Mouse (Mus musculus) heart, embryonic 16.5 days (tissue): Measurements from ENCODE around the gene Tceal1. TPM values are rescaled to one million over a fixed set of nuclear protein-coding genes. Genes with fewer than 3 reads are reported as not detected.

Experiments
- ATAC-seq: fragments of 200-750 bp; cut with Nextera tagmentation; replicated peaks from 2 replicates; pipeline ENCODE4 v1.8.0; 2017; ENCODE audit warnings: moderate number of reproducible peaks; ENCODE audit not compliant: insufficient read depth, low FRiP score; ENCODE audit errors: extremely low read depth
- H3K27ac ChIP-seq: fragments of 300-500 bp; sonication (generic); 2 replicates; pipeline ENCODE4 v1.5.1; 2014; ENCODE audit warnings: mild to moderate bottlenecking, low read length, control low read depth, moderate library complexity
- H3K27me3 ChIP-seq: fragments of 300-500 bp; sonication (generic); 2 replicates; pipeline ENCODE4 v1.6.1; 2014; ENCODE audit warnings: low read length, mixed read lengths; ENCODE audit not compliant: control insufficient read depth, insufficient read depth
- H3K36me3 ChIP-seq: fragments of 300-500 bp; sonication (generic); 2 replicates; pipeline ENCODE4 v1.6.1; 2014; ENCODE audit not compliant: control insufficient read depth, insufficient read depth
- H3K4me1 ChIP-seq: fragments of 300-500 bp; sonication (generic); 2 replicates; pipeline ENCODE4 v1.6.1; 2014; ENCODE audit warnings: low read length, mixed read lengths; ENCODE audit not compliant: control insufficient read depth, insufficient read depth
- H3K4me2 ChIP-seq: fragments of 300-500 bp; sonication (generic); 2 replicates; pipeline ENCODE4 v1.6.1; 2014; ENCODE audit warnings: low read depth, mild to moderate bottlenecking, control low read depth, low read length
- H3K4me3 ChIP-seq: fragments of 300-500 bp; sonication (generic); 2 replicates; pipeline ENCODE4 v1.5.1; 2014; ENCODE audit warnings: mild to moderate bottlenecking, control low read depth, low read length
- H3K9ac ChIP-seq: fragments of 300-500 bp; sonication (generic); 2 replicates; pipeline ENCODE4 v1.6.1; 2014; ENCODE audit warnings: low read length, control low read depth
- H3K9me3 ChIP-seq: fragments of 300-500 bp; sonication (generic); replicated peaks from 2 replicates; pipeline ENCODE4 v1.6.1; 2016; ENCODE audit warnings: low read length; ENCODE audit not compliant: control insufficient read depth
- WGBS: fragments of 180-500 bp; shearing (Covaris S2); extraction: QIAGEN DNeasy Blood & Tissue Kit; methylation state at CpG from one replicate; pipeline ENCODE4 v1.1.7; 2014; 5-methylcytosine and 5-hydroxymethylcytosine counted together
- polyA plus RNA-seq: library from polyadenylated mRNA; unstranded; fragments of >200 nt; fragmentation: Nextera tagmentation; extraction: Ambion mirVana; gene quantifications from 2 replicates; pipeline ENCODE4 v1.2.1, GENCODE M21; 2015

Gene Tceal1
- polyA plus RNA-seq, 1 experiment from 2014 or later: 9.3 TPM

- 19% methylated on average over 5 of the region's 5 CpGs for WGBS
- Histone ChIP-seq H3K9ac (peak overlapping the region; percentile 78), H3K4me1 (no peaks in the 10 kb centered on the region), H3K4me2 (peak overlapping the region; percentile 69), H3K27me3 (no peaks in the 10 kb centered on the region), H3K36me3 (no peaks in the 10 kb centered on the region), H3K4me3 (peak overlapping the region; percentile 65), H3K9me3 (no peaks in the 10 kb centered on the region), H3K27ac (peak overlapping the region; percentile 93)
- ATAC-seq: no peak
These were observed 34.9 kb downstream of the Tceal1 start for GRCm38 (mm10) chrX:136742661-136743103.

- peak within 1 kb of the TSS; percentile 69 for H3K4me2 ChIP-seq
- H3K4me3 ChIP-seq: peak within 1 kb of the TSS; percentile 65
- 81% methylated on average over 12 of the region's 12 CpGs for WGBS
- no peaks in the 10 kb centered on the region for H3K27me3 ChIP-seq
- H3K9ac ChIP-seq: peak within 1 kb of the TSS; percentile 78
- H3K27ac ChIP-seq: peak within 1 kb of the TSS; percentile 93
- no peaks in the 10 kb centered on the region for H3K36me3 ChIP-seq
- no peaks in the 10 kb centered on the region for H3K4me1 ChIP-seq
- ATAC-seq: no peak
- no peaks in the 10 kb centered on the region for H3K9me3 ChIP-seq
These were observed 35.7 kb downstream of the Tceal1 start, which contains the start of gene Morf4l2 for GRCm38 (mm10) chrX:136743459-136743858. Gene Morf4l2 (minus strand): TSS chrX:136743690.

GRCm38 (mm10) chrX:136744663-136745062 is 36.9 kb downstream of the Tceal1 start:
- no peak for ATAC-seq
- no peaks in the 10 kb centered on the region for H3K9me3 ChIP-seq
- H3K4me3 ChIP-seq: no peak overlapping the region
- WGBS: 83% methylated on average over 8 of the region's 8 CpGs
- no peak overlapping the region for H3K27ac ChIP-seq
- no peaks in the 10 kb centered on the region for H3K36me3 ChIP-seq
- H3K4me2 ChIP-seq: no peak overlapping the region
- H3K4me1 ChIP-seq: no peaks in the 10 kb centered on the region
- no peak overlapping the region for H3K9ac ChIP-seq
- no peaks in the 10 kb centered on the region for H3K27me3 ChIP-seq

- 71% methylated on average over 4 of the region's 4 CpGs for WGBS
- Histone ChIP-seq H3K27ac (no peak overlapping the region), H3K9ac (no peak overlapping the region), H3K4me2 (no peak overlapping the region), H3K4me1 (no peaks in the 10 kb centered on the region), H3K4me3 (no peak overlapping the region), H3K27me3 (no peaks in the 10 kb centered on the region), H3K36me3 (no peaks in the 10 kb centered on the region), H3K9me3 (no peaks in the 10 kb centered on the region)
- no peak for ATAC-seq
These were observed 41.5 kb downstream of the Tceal1 start for GRCm38 (mm10) chrX:136749329-136749728.

- Histone ChIP-seq H3K36me3 (no peaks in the 10 kb centered on the region), H3K9ac (no peak overlapping the region), H3K9me3 (no peaks in the 10 kb centered on the region), H3K4me3 (no peak overlapping the region), H3K4me1 (no peaks in the 10 kb centered on the region), H3K4me2 (no peak overlapping the region), H3K27me3 (no peaks in the 10 kb centered on the region), H3K27ac (no peak overlapping the region)
- no peak for ATAC-seq
- WGBS: 86% methylated on average over 3 of the region's 3 CpGs
These were observed 47.7 kb downstream of the Tceal1 start for GRCm38 (mm10) chrX:136755464-136755863.

Other genes starting within 250 kb of the Tceal1 start
- not detected in 2 replicates for gene Kir3dl1, start 190.0 kb upstream of the Tceal1 start, polyA plus RNA-seq
- not detected in 2 replicates for gene Kir3dl2, start 163.9 kb upstream of the Tceal1 start, polyA plus RNA-seq
- gene Tceal3, start 117.1 kb upstream of the Tceal1 start, polyA plus RNA-seq: 2.5 and 2.8 TPM in 2 replicates
- gene Morf4l2, start 35.7 kb downstream of the Tceal1 start, polyA plus RNA-seq: 292 and 337 TPM in 2 replicates
- not detected in 2 replicates for gene Glra4, start 72.2 kb downstream of the Tceal1 start, polyA plus RNA-seq
- 3.7 and 4.0 TPM in 2 replicates for gene Plp1, start 114.7 kb downstream of the Tceal1 start, polyA plus RNA-seq
- 0.20 and 0.24 TPM in 2 replicates for gene Rab9b, start 160.8 kb downstream of the Tceal1 start, polyA plus RNA-seq
- gene H2bfm, start 219.3 kb downstream of the Tceal1 start, polyA plus RNA-seq: not detected in 2 replicates